Mouse (Mus musculus): Measurements from ENCODE around the gene Smap2. TPM values are rescaled to one million over a fixed set of nuclear protein-coding genes. Genes with fewer than 3 reads are reported as not detected.
A peak's percentile ranks its signal among the peaks of the same experiment; 100 is the strongest.

The Smap2 gene
- polyA plus RNA-seq, 1 experiment, result 14.1 TPM

GRCm38 (mm10) chr4:120974711-120975427 is 42.2 kb downstream of the Smap2 start:
- no peak overlapping the region for H3K4me3 ChIP-seq (ENCODE audit: control insufficient read depth, low read depth, low read length)
- H3K4me1 ChIP-seq (ENCODE audit: control insufficient read depth, insufficient read depth, low read length), result no peaks in the 10 kb centered on the region
- peaks cover 2% of the 10 kb centered on the region for H3K36me3 ChIP-seq (ENCODE audit: control insufficient read depth, insufficient read depth, low read length)
- H3K27ac ChIP-seq (ENCODE audit: control insufficient read depth, insufficient read depth, low read depth, low read length), result no peak overlapping the region
- TF ChIP-seq POLR2A (IDR thresholded peaks at IDR 0.05; ENCODE audit: control insufficient read depth, low read depth, low read length) (no peak), CTCF (IDR thresholded peaks at IDR 0.05; ENCODE audit: control insufficient read depth, insufficient read depth, insufficient replicate concordance, low read depth, low read length) (no peak)
- no peaks in the 10 kb centered on the region for H3K27me3 ChIP-seq (ENCODE audit: control insufficient read depth, insufficient read depth, low read length)

GRCm38 (mm10) chr4:120971842-120972241 is 45.2 kb downstream of the Smap2 start:
- Histone ChIP-seq H3K27ac (ENCODE audit: control insufficient read depth, insufficient read depth, low read depth, low read length) (no peak overlapping the region), H3K4me1 (ENCODE audit: control insufficient read depth, insufficient read depth, low read length) (no peaks in the 10 kb centered on the region), H3K4me3 (ENCODE audit: control insufficient read depth, low read depth, low read length) (no peak overlapping the region), H3K36me3 (ENCODE audit: control insufficient read depth, insufficient read depth, low read length) (peaks cover 2% of the 10 kb centered on the region), H3K27me3 (ENCODE audit: control insufficient read depth, insufficient read depth, low read length) (no peaks in the 10 kb centered on the region)
- no peak for TF ChIP-seq POLR2A (IDR thresholded peaks at IDR 0.05; ENCODE audit: control insufficient read depth, low read depth, low read length)
- no peak for TF ChIP-seq CTCF (IDR thresholded peaks at IDR 0.05; ENCODE audit: control insufficient read depth, insufficient read depth, insufficient replicate concordance, low read depth, low read length)

- no peaks in the 10 kb centered on the region for H3K27me3 ChIP-seq (ENCODE audit: control insufficient read depth, insufficient read depth, low read length)
- TF ChIP-seq POLR2A (IDR thresholded peaks at IDR 0.05; ENCODE audit: control insufficient read depth, low read depth, low read length) (no peak), CTCF (IDR thresholded peaks at IDR 0.05; ENCODE audit: control insufficient read depth, insufficient read depth, insufficient replicate concordance, low read depth, low read length) (peak; percentile 45; the same call in 1 of the 2 replicates)
- H3K4me1 ChIP-seq (ENCODE audit: control insufficient read depth, insufficient read depth, low read length), result no peaks in the 10 kb centered on the region
- peaks cover 2% of the 10 kb centered on the region for H3K36me3 ChIP-seq (ENCODE audit: control insufficient read depth, insufficient read depth, low read length)
- no peak overlapping the region for H3K4me3 ChIP-seq (ENCODE audit: control insufficient read depth, low read depth, low read length)
- no peak overlapping the region for H3K27ac ChIP-seq (ENCODE audit: control insufficient read depth, insufficient read depth, low read depth, low read length)
Measured at GRCm38 (mm10) chr4:120969382-120970146, 47.5 kb downstream of the Smap2 start.

- TF ChIP-seq CTCF (IDR thresholded peaks at IDR 0.05; ENCODE audit: control insufficient read depth, insufficient read depth, insufficient replicate concordance, low read depth, low read length) (no peak), POLR2A (IDR thresholded peaks at IDR 0.05; ENCODE audit: control insufficient read depth, low read depth, low read length) (no peak)
- H3K4me1 ChIP-seq (ENCODE audit: control insufficient read depth, insufficient read depth, low read length), result no peaks in the 10 kb centered on the region
- H3K36me3 ChIP-seq (ENCODE audit: control insufficient read depth, insufficient read depth, low read length), result peaks cover 2% of the 10 kb centered on the region
- H3K4me3 ChIP-seq (ENCODE audit: control insufficient read depth, low read depth, low read length), result no peak overlapping the region
- H3K27me3 ChIP-seq (ENCODE audit: control insufficient read depth, insufficient read depth, low read length), result no peaks in the 10 kb centered on the region
- no peak overlapping the region for H3K27ac ChIP-seq (ENCODE audit: control insufficient read depth, insufficient read depth, low read depth, low read length)
Measured at GRCm38 (mm10) chr4:120968486-120968885, 48.6 kb downstream of the Smap2 start.

- Histone ChIP-seq H3K27ac (ENCODE audit: control insufficient read depth, insufficient read depth, low read depth, low read length) (no peak overlapping the region), H3K36me3 (ENCODE audit: control insufficient read depth, insufficient read depth, low read length) (no peaks in the 10 kb centered on the region), H3K4me1 (ENCODE audit: control insufficient read depth, insufficient read depth, low read length) (peaks cover 7% of the 10 kb centered on the region), H3K27me3 (ENCODE audit: control insufficient read depth, insufficient read depth, low read length) (no peaks in the 10 kb centered on the region), H3K4me3 (ENCODE audit: control insufficient read depth, low read depth, low read length) (no peak overlapping the region)
- TF ChIP-seq POLR2A (IDR thresholded peaks at IDR 0.05; ENCODE audit: control insufficient read depth, low read depth, low read length), result no peak
- no peak for TF ChIP-seq CTCF (IDR thresholded peaks at IDR 0.05; ENCODE audit: control insufficient read depth, insufficient read depth, insufficient replicate concordance, low read depth, low read length)
Measured at GRCm38 (mm10) chr4:120955586-120955985, 61.5 kb downstream of the Smap2 start.

- Histone ChIP-seq H3K27ac (ENCODE audit: control insufficient read depth, insufficient read depth, low read depth, low read length) (no peak overlapping the region), H3K27me3 (ENCODE audit: control insufficient read depth, insufficient read depth, low read length) (no peaks in the 10 kb centered on the region), H3K4me1 (ENCODE audit: control insufficient read depth, insufficient read depth, low read length) (peaks cover 8% of the 10 kb centered on the region), H3K36me3 (ENCODE audit: control insufficient read depth, insufficient read depth, low read length) (no peaks in the 10 kb centered on the region), H3K4me3 (ENCODE audit: control insufficient read depth, low read depth, low read length) (no peak overlapping the region)
- no peak for TF ChIP-seq POLR2A (IDR thresholded peaks at IDR 0.05; ENCODE audit: control insufficient read depth, low read depth, low read length)
- no peak for TF ChIP-seq CTCF (IDR thresholded peaks at IDR 0.05; ENCODE audit: control insufficient read depth, insufficient read depth, insufficient replicate concordance, low read depth, low read length)
Measured at GRCm38 (mm10) chr4:120953667-120954066, 63.4 kb downstream of the Smap2 start.

- Histone ChIP-seq H3K4me1 (ENCODE audit: control insufficient read depth, insufficient read depth, low read length) (peaks cover 8% of the 10 kb centered on the region), H3K4me3 (ENCODE audit: control insufficient read depth, low read depth, low read length) (no peak overlapping the region), H3K27me3 (ENCODE audit: control insufficient read depth, insufficient read depth, low read length) (no peaks in the 10 kb centered on the region), H3K27ac (ENCODE audit: control insufficient read depth, insufficient read depth, low read depth, low read length) (no peak overlapping the region), H3K36me3 (ENCODE audit: control insufficient read depth, insufficient read depth, low read length) (no peaks in the 10 kb centered on the region)
- no peak for TF ChIP-seq POLR2A (IDR thresholded peaks at IDR 0.05; ENCODE audit: control insufficient read depth, low read depth, low read length)
- TF ChIP-seq CTCF (IDR thresholded peaks at IDR 0.05; ENCODE audit: control insufficient read depth, insufficient read depth, insufficient replicate concordance, low read depth, low read length), result no peak
Measured at GRCm38 (mm10) chr4:120953038-120953437, 64.0 kb downstream of the Smap2 start.
